Mouse (Mus musculus) MEL (cell line): ENCODE measurements around the gene Zfp719. TPM values are rescaled to one million over a fixed set of nuclear protein-coding genes. Genes with fewer than 3 reads are reported as not detected.

ENCODE experiments used
- DNase-seq: peaks from one replicate; pipeline ENCODE4 v3.0.0; 2011; ENCODE audit warnings: low read depth, low spot score
- H3K27ac ChIP-seq: 2 replicates; pipeline ENCODE4 v1.5.1; 2012; ENCODE audit warnings: low read depth, mild to moderate bottlenecking, control low read depth, low read length, moderate library complexity; ENCODE audit not compliant: control insufficient read depth
- H3K27me3 ChIP-seq, 2 experiments: fragments of 150-350 bp in 1 of 2; sonication (generic) in 1 of 2; 2 replicates each; pipeline ENCODE4 v1.6.1; 2012; ENCODE audit warnings: low read length in 2 of 2, mild to moderate bottlenecking in 2 of 2, improper control_type of control experiment in 1 of 2, moderate library complexity in 1 of 2; ENCODE audit not compliant: insufficient read depth in 2 of 2, control insufficient read depth in 1 of 2
- H3K36me3 ChIP-seq, 2 experiments: 2 replicates each; pipeline ENCODE4 v1.6.1; 2012 to 2014; ENCODE audit warnings: low read length in 2 of 2, improper control_type of control experiment in 1 of 2, inconsistent platforms in 1 of 2, mild to moderate bottlenecking in 1 of 2; ENCODE audit not compliant: insufficient read depth in 2 of 2, control insufficient read depth in 1 of 2
- H3K4me1 ChIP-seq, 2 experiments: fragments of 150-350 bp in 1 of 2; sonication (generic) in 1 of 2; 2 replicates each; pipeline ENCODE4 v1.6.1; 2012; ENCODE audit warnings: low read length in 2 of 2, improper control_type of control experiment in 1 of 2, mild to moderate bottlenecking in 1 of 2; ENCODE audit not compliant: insufficient read depth in 2 of 2, control insufficient read depth in 1 of 2
- H3K4me3 ChIP-seq, 2 experiments: fragments of 150-350 bp in 1 of 2; sonication (generic) in 1 of 2; 2 replicates each; pipeline ENCODE4 v1.5.1; 2012; ENCODE audit warnings: low read depth in 2 of 2, low read length in 2 of 2, mild to moderate bottlenecking in 2 of 2, moderate library complexity in 2 of 2, control low read depth in 1 of 2, improper control_type of control experiment in 1 of 2; ENCODE audit not compliant: control insufficient read depth in 1 of 2, insufficient read depth in 1 of 2
- H3K79me2 ChIP-seq: 2 replicates; pipeline ENCODE4 v1.6.1; 2012; ENCODE audit warnings: mild to moderate bottlenecking, low read length, moderate library complexity; ENCODE audit not compliant: control insufficient read depth, poor library complexity, insufficient read depth
- H3K9ac ChIP-seq: 2 replicates; pipeline ENCODE4 v1.6.1; 2012; ENCODE audit warnings: low read depth, mild to moderate bottlenecking, control low read depth, low read length, moderate library complexity; ENCODE audit not compliant: control insufficient read depth, poor library complexity, severe bottlenecking
- H3K9me3 ChIP-seq: fragments of 150-350 bp; sonication (generic); replicated peaks from 2 replicates; pipeline ENCODE4 v1.6.1; 2012; ENCODE audit warnings: mild to moderate bottlenecking, low read length, improper control_type of control experiment, moderate library complexity; ENCODE audit not compliant: insufficient read depth
- CTCF ChIP-seq, 3 experiments: IDR thresholded peaks in 2 of 3; conservative IDR thresholded peaks in 1 of 3; 2 replicates each; pipeline ENCODE4 v1.5.1; 2011 to 2012; ENCODE audit warnings: low read length in 3 of 3, low read depth in 2 of 3, mild to moderate bottlenecking in 2 of 3, improper control_type of control experiment in 1 of 3, inconsistent platforms in 1 of 3, mixed read lengths in 1 of 3, moderate library complexity in 1 of 3; ENCODE audit not compliant: control insufficient read depth in 1 of 3, insufficient read depth in 1 of 3, poor library complexity in 1 of 3, severe bottlenecking in 1 of 3
- E2F4 ChIP-seq: IDR thresholded peaks from 2 replicates; pipeline ENCODE4 v1.6.1; 2011; ENCODE audit warnings: low read depth, low read length, improper control_type of control experiment, borderline replicate concordance
- ELF1 ChIP-seq: IDR thresholded peaks from 2 replicates; pipeline ENCODE4 v1.6.1; 2014; ENCODE audit warnings: low read depth, mild to moderate bottlenecking, inconsistent platforms, low read length, improper control_type of control experiment, moderate library complexity
- EP300 ChIP-seq, 2 experiments: IDR thresholded peaks; 2 replicates each; pipeline ENCODE4 v1.6.1; 2011; ENCODE audit warnings: improper control_type of control experiment in 2 of 2, low read length in 2 of 2, low read depth in 1 of 2, mild to moderate bottlenecking in 1 of 2
- ETS1 ChIP-seq: IDR thresholded peaks from 2 replicates; pipeline ENCODE4 v1.6.1; 2012; ENCODE audit warnings: low read depth, mild to moderate bottlenecking, inconsistent platforms, low read length, improper control_type of control experiment, moderate library complexity
- GABPA ChIP-seq: IDR thresholded peaks from 2 replicates; pipeline ENCODE4 v1.6.1; 2012; ENCODE audit warnings: low read depth, mild to moderate bottlenecking, inconsistent platforms, low read length, improper control_type of control experiment, moderate library complexity
- HCFC1 ChIP-seq: IDR thresholded peaks from 2 replicates; pipeline ENCODE4 v1.6.1; 2012; ENCODE audit warnings: low read depth, mild to moderate bottlenecking, inconsistent platforms, low read length, improper control_type of control experiment, moderate library complexity
- KAT2A ChIP-seq: conservative IDR thresholded peaks from 2 replicates; pipeline ENCODE4 v1.6.1; 2012; ENCODE audit warnings: low read depth, low read length, improper control_type of control experiment, inconsistent platforms
- MEF2A ChIP-seq: IDR thresholded peaks from 2 replicates; pipeline ENCODE4 v1.6.1; 2014; ENCODE audit warnings: low read depth, mild to moderate bottlenecking, inconsistent platforms, low read length, improper control_type of control experiment; ENCODE audit not compliant: poor library complexity, insufficient replicate concordance, severe bottlenecking; ENCODE audit errors: extremely low read depth
- MXI1 ChIP-seq: IDR thresholded peaks from 2 replicates; pipeline ENCODE4 v1.6.1; 2011; ENCODE audit warnings: mild to moderate bottlenecking, low read depth, low read length, improper control_type of control experiment
- NELFE ChIP-seq: IDR thresholded peaks from 2 replicates; pipeline ENCODE4 v1.6.1; 2011; ENCODE audit warnings: low read depth, low read length, improper control_type of control experiment
- POLR2AphosphoS2 ChIP-seq: IDR thresholded peaks from 2 replicates; pipeline ENCODE4 v1.6.1; 2011; ENCODE audit warnings: low read length, improper control_type of control experiment
- POLR2AphosphoS5 ChIP-seq: IDR thresholded peaks from 2 replicates; pipeline ENCODE4 v1.6.1; 2012; ENCODE audit warnings: low read depth, borderline replicate concordance, mild to moderate bottlenecking, inconsistent platforms, low read length, moderate library complexity, mixed read lengths
- RCOR1 ChIP-seq: IDR thresholded peaks from 2 replicates; pipeline ENCODE4 v1.6.1; 2012; ENCODE audit warnings: low read depth, mild to moderate bottlenecking, inconsistent platforms, low read length, improper control_type of control experiment
- SIN3A ChIP-seq: IDR thresholded peaks from 2 replicates; pipeline ENCODE4 v1.6.1; 2012; ENCODE audit warnings: low read length, improper control_type of control experiment, inconsistent platforms
- TAL1 ChIP-seq: IDR thresholded peaks from 2 replicates; pipeline ENCODE4 v1.6.1; 2012; ENCODE audit warnings: mild to moderate bottlenecking, inconsistent platforms, low read length, moderate library complexity, mixed read lengths
- ZNF384 ChIP-seq: IDR thresholded peaks from 2 replicates; pipeline ENCODE4 v1.6.1; 2012; ENCODE audit warnings: low read depth, mild to moderate bottlenecking, inconsistent platforms, low read length, improper control_type of control experiment
- polyA plus RNA-seq, 2 experiments: library from polyadenylated mRNA; stranded (reverse) in 1 of 2; unstranded in 1 of 2; fragments of >175 nt in 1 of 2; fragments of >200 nt in 1 of 2; gene quantifications; 2 replicates each; pipeline versions ENCODE4 v1.2.1 to v1.2.4; 2012; ENCODE audit warnings: low replicate concordance in 2 of 2, low read depth in 1 of 2; ENCODE audit not compliant: insufficient read length in 2 of 2, insufficient read depth in 1 of 2, missing spikeins in 1 of 2
- total RNA-seq: library from RNA; depleted of rRNA; stranded (reverse); fragments of 300-350 nt; gene quantifications from 2 replicates; pipeline ENCODE4 v1.2.3, GENCODE M21; 2012

The Zfp719 gene
- total and polyA plus RNA-seq, 3 experiments: 1.9 to 5.5 TPM; not detected in 1

GRCm38 (mm10) chr7:43607743-43608287 lies 28.4 kb downstream of the Zfp719 start (continued):
- TF ChIP-seq E2F4: no peak
- TF ChIP-seq CTCF (IDR thresholded peaks at IDR 0.05 in 2 of 3, conservative IDR thresholded peaks at IDR 0.05 in 1 of 3; ENCODE audit: control insufficient read depth in 1 of 3, insufficient read depth in 1 of 3, low read depth in 2 of 3, low read length in 3 of 3, poor library complexity in 1 of 3, severe bottlenecking in 1 of 3): no peak
- TF ChIP-seq NELFE: no peak
- no peak for TF ChIP-seq KAT2A

GRCm38 (mm10) chr7:43608316-43608824 lies 29.0 kb downstream of the Zfp719 start:
- Histone ChIP-seq H3K79me2 (no peaks in the 10 kb centered on the region), H3K4me3 (no peak overlapping the region), H3K27ac (no peak overlapping the region), H3K27me3 (no peaks in the 10 kb centered on the region), H3K4me1 (no peaks in the 10 kb centered on the region), H3K9me3 (no peaks in the 10 kb centered on the region), H3K9ac (no peak overlapping the region), H3K36me3 (no peaks in the 10 kb centered on the region)
- no peak for DNase-seq
- no peak for TF ChIP-seq TAL1
- no peak for TF ChIP-seq ETS1
- TF ChIP-seq MEF2A: no peak
- TF ChIP-seq ZNF384: no peak
- TF ChIP-seq EP300 (IDR thresholded peaks at IDR 0.05; ENCODE audit: low read depth in 1 of 2, low read length in 2 of 2): no peak
- no peak for TF ChIP-seq MXI1
- no peak for TF ChIP-seq E2F4
- no peak for TF ChIP-seq SIN3A
- no peak for TF ChIP-seq POLR2AphosphoS2
- no peak for TF ChIP-seq GABPA
- no peak for TF ChIP-seq HCFC1
- TF ChIP-seq POLR2AphosphoS5: no peak
- TF ChIP-seq KAT2A: no peak
- no peak for TF ChIP-seq ELF1
- no peak for TF ChIP-seq RCOR1
